Mouse (Mus musculus): ENCODE measurements at regions not wholly inside any gene's neighbourhood (a gene's known extent, or its start where the extent isn't known, plus 50 kb on each side); places are given as distances from the start of the nearest gene placed in this dataset.
A peak's percentile ranks its signal among the peaks of the same experiment; 100 is the strongest.

DNA sequence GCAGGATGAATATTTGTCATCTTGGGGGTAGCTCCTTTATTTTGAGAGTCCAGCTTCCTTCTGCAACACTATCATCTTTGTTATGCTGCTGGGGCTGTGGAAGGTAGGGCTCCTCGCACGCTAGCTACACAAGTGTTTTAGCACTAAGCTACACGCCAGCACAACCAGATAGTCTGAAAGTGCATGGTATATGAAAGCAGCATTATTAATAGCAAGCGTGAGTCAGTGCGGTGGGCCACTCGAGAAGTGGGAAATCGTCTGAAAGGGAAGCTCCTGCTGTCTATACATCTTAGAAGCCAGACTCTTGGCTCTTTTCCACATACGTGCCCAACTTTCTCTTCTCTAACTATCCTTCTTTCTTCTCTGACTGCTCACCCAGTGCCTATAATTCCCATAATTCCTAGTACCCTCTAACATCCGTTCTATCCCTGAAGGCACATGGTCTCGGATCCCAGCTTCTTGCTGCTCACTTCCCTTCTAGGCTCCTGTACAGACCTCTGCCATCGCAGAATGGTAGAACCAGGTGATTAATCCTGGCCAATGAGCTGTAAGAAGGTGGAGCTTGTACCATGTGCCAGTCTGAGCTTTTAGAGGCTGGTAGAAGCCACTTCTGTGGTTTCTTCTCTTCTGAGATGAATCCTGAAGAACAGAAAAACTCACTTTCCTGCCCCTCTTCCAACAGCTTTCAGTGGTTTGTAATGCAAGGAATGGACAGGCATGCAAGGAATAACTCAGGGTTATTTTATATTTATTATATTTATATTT, 55.5 kb downstream of the E030025P04Rik start:
- DNase-seq (ENCODE audit: low spot score), result no peak
- no peak overlapping the region for H3K27ac ChIP-seq (ENCODE audit: low read depth, low read length)
- H3K4me3 ChIP-seq (ENCODE audit: low read depth, low read length), result no peak overlapping the region
- no peaks in the 10 kb centered on the region for H3K9me3 ChIP-seq (ENCODE audit: control insufficient read depth, low read length)
- H3K4me2 ChIP-seq (ENCODE audit: low read depth), result no peak overlapping the region
- WGBS, result 90% methylated on average over 11 of the region's 11 CpGs
- H3K4me1 ChIP-seq (ENCODE audit: control insufficient read depth, insufficient read depth, low read length), result no peaks in the 10 kb centered on the region
- H3K27me3 ChIP-seq (ENCODE audit: control insufficient read depth, insufficient read depth, low read length), result no peaks in the 10 kb centered on the region
- no peak overlapping the region for H3K9ac ChIP-seq (ENCODE audit: low read length)
- no peaks in the 10 kb centered on the region for H3K36me3 ChIP-seq (ENCODE audit: control insufficient read depth, insufficient read depth, low read length)
- no peak for ATAC-seq (ENCODE audit: insufficient read depth, low FRiP score, low TSS enrichment)

DNA sequence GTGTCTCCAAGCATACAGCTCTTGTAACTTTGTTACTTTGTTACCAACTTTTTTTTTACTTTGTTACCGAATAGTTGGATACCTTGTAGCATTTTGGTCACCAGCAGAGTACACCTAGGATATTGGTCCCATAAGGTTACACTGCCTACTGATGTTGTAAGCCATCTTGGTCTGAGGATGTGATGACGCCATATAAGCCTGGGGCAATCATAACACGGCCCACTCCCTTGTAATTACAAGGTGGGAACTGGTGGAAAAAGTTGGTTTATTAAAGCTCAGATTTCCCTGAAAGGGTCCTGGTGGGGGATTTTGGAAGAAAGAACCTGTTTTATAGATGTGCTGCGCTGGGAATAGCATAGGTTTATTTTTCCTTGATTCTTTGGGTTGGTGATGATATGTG, 62.2 kb downstream of the E030025P04Rik start:
- no peaks in the 10 kb centered on the region for H3K4me1 ChIP-seq (ENCODE audit: control insufficient read depth, insufficient read depth, low read length)
- no peak overlapping the region for H3K4me2 ChIP-seq (ENCODE audit: low read depth)
- DNase-seq (ENCODE audit: low spot score) (no peak), ATAC-seq (ENCODE audit: insufficient read depth, low FRiP score, low TSS enrichment) (no peak)
- no peak overlapping the region for H3K27ac ChIP-seq (ENCODE audit: low read depth, low read length)
- H3K36me3 ChIP-seq (ENCODE audit: control insufficient read depth, insufficient read depth, low read length), result no peaks in the 10 kb centered on the region
- no peaks in the 10 kb centered on the region for H3K9me3 ChIP-seq (ENCODE audit: control insufficient read depth, low read length)
- no peaks in the 10 kb centered on the region for H3K27me3 ChIP-seq (ENCODE audit: control insufficient read depth, insufficient read depth, low read length)
- WGBS, result 87% methylated on average over 4 of the region's 4 CpGs
- H3K9ac ChIP-seq (ENCODE audit: low read length), result no peak overlapping the region
- H3K4me3 ChIP-seq (ENCODE audit: low read depth, low read length), result no peak overlapping the region

DNA sequence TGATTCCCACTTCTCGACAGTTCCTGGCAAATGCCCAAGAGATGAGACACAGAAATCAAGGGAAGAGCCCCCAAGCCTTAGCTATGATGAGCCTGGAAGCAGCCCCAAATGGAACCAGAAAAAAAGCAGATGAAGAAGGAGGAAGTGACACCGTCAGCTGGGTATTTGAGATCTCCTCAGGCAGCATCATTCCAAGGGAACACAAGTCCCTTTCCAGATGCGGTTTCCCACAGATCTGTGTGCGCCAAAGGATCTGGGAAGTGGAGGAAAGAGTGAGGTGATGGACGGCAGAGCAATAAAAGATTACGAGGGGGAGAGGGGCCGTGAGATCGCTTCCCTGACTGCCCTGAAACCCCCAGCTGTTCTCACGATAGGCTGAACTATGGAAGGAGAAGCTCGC, 62.7 kb downstream of the E030025P04Rik start:
- WGBS, result 36% methylated on average over 10 of the region's 10 CpGs
- no peak overlapping the region for H3K4me3 ChIP-seq (ENCODE audit: low read depth, low read length)
- no peak overlapping the region for H3K4me2 ChIP-seq (ENCODE audit: low read depth)
- H3K4me1 ChIP-seq (ENCODE audit: control insufficient read depth, insufficient read depth, low read length), result no peaks in the 10 kb centered on the region
- H3K9ac ChIP-seq (ENCODE audit: low read length), result no peak overlapping the region
- no peaks in the 10 kb centered on the region for H3K36me3 ChIP-seq (ENCODE audit: control insufficient read depth, insufficient read depth, low read length)
- H3K27ac ChIP-seq (ENCODE audit: low read depth, low read length), result no peak overlapping the region
- no peak for DNase-seq (ENCODE audit: low spot score)
- H3K27me3 ChIP-seq (ENCODE audit: control insufficient read depth, insufficient read depth, low read length), result no peaks in the 10 kb centered on the region
- ATAC-seq (ENCODE audit: insufficient read depth, low FRiP score, low TSS enrichment), result no peak
- H3K9me3 ChIP-seq (ENCODE audit: control insufficient read depth, low read length), result no peaks in the 10 kb centered on the region

DNA sequence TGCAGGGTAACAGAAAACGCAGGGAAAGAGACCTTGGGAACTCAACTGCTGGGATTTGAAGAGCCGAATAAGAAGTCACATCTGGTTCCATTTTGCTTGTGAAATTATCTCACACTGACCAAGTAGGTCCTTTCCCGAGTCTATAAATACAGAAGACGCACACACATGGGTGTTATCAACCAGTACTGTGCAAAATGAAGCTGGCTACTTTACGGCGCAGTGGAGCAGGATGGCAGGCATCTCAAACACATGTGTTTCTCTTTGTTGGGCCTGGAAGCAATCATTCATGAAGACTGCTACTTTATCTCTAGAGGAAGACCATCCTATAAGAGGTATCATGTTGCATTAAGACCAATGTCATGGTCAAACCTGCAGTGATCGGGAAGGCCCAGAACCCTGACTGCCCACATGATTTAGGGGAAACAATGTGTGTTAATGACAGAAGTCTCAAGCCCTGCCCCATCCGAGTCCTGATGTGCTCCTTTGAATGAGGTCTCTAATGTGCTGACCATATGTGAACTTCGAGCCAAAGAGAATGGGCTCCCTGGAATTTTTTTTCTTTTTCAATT, 63.2 kb downstream of the E030025P04Rik start:
- DNase-seq (ENCODE audit: low spot score), result no peak
- ATAC-seq (ENCODE audit: insufficient read depth, low FRiP score, low TSS enrichment), result no peak

DNA sequence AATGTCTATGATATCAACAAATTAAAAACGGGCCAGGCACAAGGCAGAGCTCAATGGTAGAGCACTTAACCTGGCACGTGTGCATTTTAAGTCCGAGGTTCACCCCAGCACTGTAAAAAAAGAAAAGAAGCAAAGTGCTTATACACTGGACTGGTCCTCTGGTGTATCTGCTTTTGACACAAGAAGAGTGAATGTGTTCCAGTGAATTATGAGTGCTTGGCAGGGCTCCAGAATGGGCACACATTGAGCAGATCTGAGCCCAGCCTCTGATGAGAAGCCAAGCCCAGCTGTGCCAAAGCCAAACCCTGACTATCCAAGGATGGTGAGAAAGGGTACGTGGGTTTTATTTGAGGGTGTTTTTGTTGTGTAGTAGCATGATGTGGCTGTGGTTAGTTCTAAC, 64.7 kb downstream of the E030025P04Rik start:
- H3K36me3 ChIP-seq (ENCODE audit: control insufficient read depth, insufficient read depth, low read length), result no peaks in the 10 kb centered on the region
- H3K9me3 ChIP-seq (ENCODE audit: control insufficient read depth, low read length), result no peaks in the 10 kb centered on the region
- no peak overlapping the region for H3K27ac ChIP-seq (ENCODE audit: low read depth, low read length)
- H3K4me1 ChIP-seq (ENCODE audit: control insufficient read depth, insufficient read depth, low read length), result no peaks in the 10 kb centered on the region
- no peak overlapping the region for H3K4me2 ChIP-seq (ENCODE audit: low read depth)
- no peak for DNase-seq (ENCODE audit: low spot score)
- no peak overlapping the region for H3K4me3 ChIP-seq (ENCODE audit: low read depth, low read length)
- no peaks in the 10 kb centered on the region for H3K27me3 ChIP-seq (ENCODE audit: control insufficient read depth, insufficient read depth, low read length)
- 88% methylated on average over 4 of the region's 4 CpGs for whole genome bisulfite sequencing
- ATAC-seq (ENCODE audit: insufficient read depth, low FRiP score, low TSS enrichment), result no peak
- no peak overlapping the region for H3K9ac ChIP-seq (ENCODE audit: low read length)

More for the DNA sequence above, 63.2 kb downstream of the E030025P04Rik start:
- Histone ChIP-seq H3K36me3 (ENCODE audit: control insufficient read depth, insufficient read depth, low read length) (no peaks in the 10 kb centered on the region), H3K4me3 (ENCODE audit: low read depth, low read length) (no peak overlapping the region), H3K9ac (ENCODE audit: low read length) (no peak overlapping the region), H3K27ac (ENCODE audit: low read depth, low read length) (no peak overlapping the region), H3K4me1 (ENCODE audit: control insufficient read depth, insufficient read depth, low read length) (no peaks in the 10 kb centered on the region), H3K9me3 (ENCODE audit: control insufficient read depth, low read length) (no peaks in the 10 kb centered on the region), H3K4me2 (ENCODE audit: low read depth) (no peak overlapping the region), H3K27me3 (ENCODE audit: control insufficient read depth, insufficient read depth, low read length) (no peaks in the 10 kb centered on the region)
- WGBS, result 66% methylated on average over 9 of the region's 9 CpGs

DNA sequence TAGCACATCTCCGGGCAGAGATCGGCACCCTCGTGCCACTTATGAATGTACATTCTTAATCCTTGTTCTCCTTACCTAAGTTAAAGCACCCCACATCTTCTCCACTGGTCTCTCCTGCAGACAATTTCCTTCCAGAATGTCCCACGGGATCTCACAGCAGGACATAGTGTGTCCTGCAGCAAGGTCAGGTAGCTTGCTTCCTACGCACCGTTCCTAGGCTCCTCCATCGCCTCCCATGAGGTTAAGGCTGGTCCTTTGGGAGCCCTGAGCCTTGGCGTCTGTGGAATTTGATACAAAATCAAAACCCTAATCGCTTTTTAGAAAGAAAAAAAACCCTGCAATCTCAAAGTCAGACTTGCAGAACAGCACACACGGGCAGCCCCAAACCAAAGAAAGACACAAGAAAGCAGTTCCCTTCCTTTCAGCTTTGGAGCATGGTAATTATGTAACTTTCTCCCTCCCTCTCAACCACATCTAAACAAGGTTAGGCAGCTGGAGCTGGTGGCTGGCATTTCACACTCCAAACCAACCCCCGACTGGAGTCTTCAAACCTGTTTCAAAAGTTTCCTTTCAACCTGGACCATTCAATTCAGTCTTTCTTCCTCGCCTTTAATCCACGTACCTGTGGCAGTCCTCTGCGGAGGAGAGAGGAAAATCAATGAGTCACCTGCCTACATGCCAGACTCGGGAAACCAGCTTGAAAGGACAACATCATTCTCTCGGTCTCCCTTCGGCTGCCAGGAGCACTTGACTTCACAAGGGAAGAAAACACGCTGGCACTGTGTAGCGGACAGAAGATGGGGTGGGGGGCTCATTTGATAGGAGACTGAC, 67.4 kb downstream of the E030025P04Rik start:
- H3K27me3 ChIP-seq (ENCODE audit: control insufficient read depth, insufficient read depth, low read length), result no peaks in the 10 kb centered on the region
- ATAC-seq (ENCODE audit: insufficient read depth, low FRiP score, low TSS enrichment), result no peak
- WGBS, result 80% methylated on average over 19 of the region's 19 CpGs
- H3K9ac ChIP-seq (ENCODE audit: low read length), result no peak overlapping the region
- DNase-seq (ENCODE audit: low spot score), result no peak
- no peaks in the 10 kb centered on the region for H3K36me3 ChIP-seq (ENCODE audit: control insufficient read depth, insufficient read depth, low read length)
- H3K4me3 ChIP-seq (ENCODE audit: low read depth, low read length), result no peak overlapping the region
- H3K9me3 ChIP-seq (ENCODE audit: control insufficient read depth, low read length), result no peaks in the 10 kb centered on the region
- H3K4me2 ChIP-seq (ENCODE audit: low read depth), result no peak overlapping the region
- H3K27ac ChIP-seq (ENCODE audit: low read depth, low read length), result no peak overlapping the region
- peaks cover 1% of the 10 kb centered on the region for H3K4me1 ChIP-seq (ENCODE audit: control insufficient read depth, insufficient read depth, low read length)

DNA sequence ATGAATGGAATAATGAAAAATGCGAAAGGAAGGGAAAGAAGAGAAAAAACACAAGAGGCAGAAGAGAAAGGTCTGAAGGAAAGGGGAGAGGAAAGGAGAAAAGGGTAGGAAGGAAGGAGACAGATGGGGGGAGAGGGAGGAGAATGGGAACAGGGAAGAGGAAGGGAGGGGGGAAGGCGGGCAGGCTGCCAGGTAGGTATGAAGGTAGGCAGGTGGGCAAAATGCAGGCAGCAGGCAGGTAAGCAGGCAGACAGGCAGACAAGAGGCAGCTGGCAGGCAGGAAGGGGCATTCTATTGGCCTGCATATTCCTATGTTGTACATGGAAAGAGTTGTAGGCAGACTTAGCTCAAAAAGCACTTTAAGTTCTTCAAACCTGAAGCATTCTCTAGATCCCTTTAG, 72.8 kb downstream of the E030025P04Rik start:
- Histone ChIP-seq H3K36me3 (ENCODE audit: control insufficient read depth, insufficient read depth, low read length) (no peaks in the 10 kb centered on the region), H3K4me3 (ENCODE audit: low read depth, low read length) (no peak overlapping the region), H3K4me2 (ENCODE audit: low read depth) (no peak overlapping the region), H3K4me1 (ENCODE audit: control insufficient read depth, insufficient read depth, low read length) (peaks cover 30% of the 10 kb centered on the region), H3K27ac (ENCODE audit: low read depth, low read length) (no peak overlapping the region), H3K9me3 (ENCODE audit: control insufficient read depth, low read length) (no peaks in the 10 kb centered on the region), H3K9ac (ENCODE audit: low read length) (no peak overlapping the region), H3K27me3 (ENCODE audit: control insufficient read depth, insufficient read depth, low read length) (no peaks in the 10 kb centered on the region)
- 61% methylated on average over 2 of the region's 2 CpGs for WGBS
- ATAC-seq (ENCODE audit: insufficient read depth, low FRiP score, low TSS enrichment) (no peak), DNase-seq (ENCODE audit: low spot score) (no peak)

DNA sequence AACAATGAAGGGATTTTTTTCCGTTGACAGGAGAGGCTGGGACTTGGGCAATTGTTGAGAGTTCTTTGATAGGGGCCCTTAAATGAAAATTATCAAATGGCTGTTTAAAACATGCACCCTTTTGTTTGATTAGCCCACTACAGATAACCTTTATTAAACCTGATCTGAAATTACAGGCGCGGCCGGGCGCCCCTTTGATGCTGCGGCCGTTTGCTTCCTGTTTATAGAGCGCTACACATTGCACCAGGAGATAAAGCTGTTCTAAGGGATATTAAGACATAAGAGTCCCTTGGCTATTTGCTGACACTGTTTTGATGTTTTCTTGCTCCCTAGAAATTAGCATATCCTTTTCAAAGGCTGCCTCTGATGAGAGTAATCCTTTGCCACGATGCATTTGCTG, 73.8 kb downstream of the E030025P04Rik start:
- H3K4me3 ChIP-seq (ENCODE audit: low read depth, low read length), result no peak overlapping the region
- H3K9me3 ChIP-seq (ENCODE audit: control insufficient read depth, low read length), result no peaks in the 10 kb centered on the region
- peaks cover 30% of the 10 kb centered on the region for H3K4me1 ChIP-seq (ENCODE audit: control insufficient read depth, insufficient read depth, low read length)
- H3K27me3 ChIP-seq (ENCODE audit: control insufficient read depth, insufficient read depth, low read length), result no peaks in the 10 kb centered on the region
- H3K36me3 ChIP-seq (ENCODE audit: control insufficient read depth, insufficient read depth, low read length), result no peaks in the 10 kb centered on the region
- no peak overlapping the region for H3K9ac ChIP-seq (ENCODE audit: low read length)
- H3K27ac ChIP-seq (ENCODE audit: low read depth, low read length), result 0 out of 2 replicates have a peak overlapping the region, but pooled peaks have one; percentile 2
- H3K4me2 ChIP-seq (ENCODE audit: low read depth), result no peak overlapping the region
- WGBS, result 53% methylated on average over 9 of the region's 9 CpGs
- no peak for DNase-seq (ENCODE audit: low spot score)
- no peak for ATAC-seq (ENCODE audit: insufficient read depth, low FRiP score, low TSS enrichment)
